In the genomic region with DNA sequence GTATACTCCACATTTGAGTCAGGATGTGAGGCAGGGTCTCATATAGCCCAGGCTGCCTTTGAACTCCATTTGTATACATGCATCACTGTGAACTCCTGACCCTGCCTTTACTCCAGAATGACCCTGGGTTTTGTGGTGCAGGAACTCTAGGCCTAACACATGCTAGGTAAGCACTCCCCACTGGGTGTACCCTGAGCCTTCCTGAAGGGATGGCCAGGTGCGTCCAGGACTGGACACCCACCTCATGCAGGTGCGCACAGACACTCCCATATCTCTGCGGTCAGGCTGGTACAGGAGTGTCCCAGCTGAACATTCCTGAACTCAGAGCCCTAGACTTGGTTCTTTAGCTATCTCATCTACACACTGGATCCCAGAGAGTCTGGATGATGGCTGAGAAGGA, we compare ENCODE assay signal across 7 mouse cellular contexts. TPM values are rescaled to one million over a fixed set of nuclear protein-coding genes. Genes with fewer than 3 reads are reported as not detected.
DNase-seq lines count a peak whose midpoint lies in the region; ATAC-seq and TF ChIP-seq lines count a peak whose summit lies in the region.

No protein-coding gene starts in this region.

- ATAC-seq in embryonic facial prominence, embryonic 13.5 days (ENCODE audit: insufficient number of reproducible peaks, insufficient read depth, low FRiP score, low TSS enrichment, low read depth) = no peak
- ATAC-seq in intestine, embryonic 15.5 days = no peak
- ATAC-seq in neural tube, embryonic 15.5 days (ENCODE audit: low FRiP score) = no peak

- H3K4me3 ChIP-seq in lung, adult 2 months (replicated peaks; ENCODE audit: extremely low read depth, low read depth, low read length) = peak overlapping the region; percentile 78
- peak overlapping the region; percentile 68 for H3K4me3 ChIP-seq in embryonic facial prominence, embryonic 13.5 days
- peak overlapping the region; percentile 74 for H3K4me3 ChIP-seq in intestine, embryonic 15.5 days (replicated peaks)
- H3K4me3 ChIP-seq in neural tube, embryonic 15.5 days (replicated peaks) = peak overlapping the region; percentile 78

- TF ChIP-seq POLR2A in lung, adult 2 months (IDR thresholded peaks at IDR 0.05; ENCODE audit: borderline replicate concordance, extremely low read depth, low read depth, low read length) = no peak

- 64% methylated on average over 3 of the region's 3 CpGs for WGBS in lung, adult 2 months
- WGBS in embryonic facial prominence, embryonic 13.5 days = 86% methylated on average over 3 of the region's 3 CpGs
- WGBS in intestine, embryonic 15.5 days = 67% methylated on average over 3 of the region's 3 CpGs
- WGBS in neural tube, embryonic 15.5 days = 87% methylated on average over 3 of the region's 3 CpGs

- TF ChIP-seq CTCF in lung, adult 2 months (IDR thresholded peaks at IDR 0.05; ENCODE audit: insufficient read depth, low read length) = no peak

- H3K27ac ChIP-seq in embryonic facial prominence, embryonic 13.5 days = peak overlapping the region; percentile 95
- peak overlapping the region; percentile 98 for H3K27ac ChIP-seq in intestine, embryonic 15.5 days
- H3K27ac ChIP-seq in neural tube, embryonic 15.5 days (replicated peaks) = peak overlapping the region; percentile 99

- peak overlapping the region; percentile 68 for H3K4me2 ChIP-seq in embryonic facial prominence, embryonic 13.5 days
- H3K4me2 ChIP-seq in intestine, embryonic 15.5 days (replicated peaks) = peak overlapping the region; percentile 80
- H3K4me2 ChIP-seq in neural tube, embryonic 15.5 days = peak overlapping the region; percentile 69

- H3K27me3 ChIP-seq in embryonic facial prominence, embryonic 13.5 days = no peaks in the 10 kb centered on the region
- no peaks in the 10 kb centered on the region for H3K27me3 ChIP-seq in intestine, embryonic 15.5 days (replicated peaks)
- no peaks in the 10 kb centered on the region for H3K27me3 ChIP-seq in neural tube, embryonic 15.5 days (replicated peaks)

- peaks cover 29% of the 10 kb centered on the region for H3K36me3 ChIP-seq in embryonic facial prominence, embryonic 13.5 days
- peaks cover 16% of the 10 kb centered on the region for H3K36me3 ChIP-seq in intestine, embryonic 15.5 days
- H3K36me3 ChIP-seq in neural tube, embryonic 15.5 days = peaks cover 16% of the 10 kb centered on the region

- H3K9ac ChIP-seq in embryonic facial prominence, embryonic 13.5 days = peak overlapping the region; percentile 80
- H3K9ac ChIP-seq in intestine, embryonic 15.5 days = peak overlapping the region; percentile 79
- peak overlapping the region; percentile 75 for H3K9ac ChIP-seq in neural tube, embryonic 15.5 days (replicated peaks)

- no peak for DNase-seq in lung, adult 2 months
- DNase-seq in lung, postnatal 10 days = no peak
- DNase-seq in gastrocnemius, adult 8-10 months (ENCODE audit: low spot score in 2 of 2) = no peak
- DNase-seq in left cerebral cortex, adult 9 months (ENCODE audit: low spot score in 2 of 2) = no peak

- H3K4me1 ChIP-seq in lung, adult 2 months (ENCODE audit: control insufficient read depth, insufficient read depth, low read length) = peaks cover 22% of the 10 kb centered on the region
- H3K4me1 ChIP-seq in embryonic facial prominence, embryonic 13.5 days = peaks cover 18% of the 10 kb centered on the region
- peaks cover 19% of the 10 kb centered on the region for H3K4me1 ChIP-seq in intestine, embryonic 15.5 days (replicated peaks)
- H3K4me1 ChIP-seq in neural tube, embryonic 15.5 days = peaks cover 29% of the 10 kb centered on the region

- no peaks in the 10 kb centered on the region for H3K9me3 ChIP-seq in embryonic facial prominence, embryonic 13.5 days
- no peaks in the 10 kb centered on the region for H3K9me3 ChIP-seq in intestine, embryonic 15.5 days
- H3K9me3 ChIP-seq in neural tube, embryonic 15.5 days (replicated peaks) = no peaks in the 10 kb centered on the region

RNA-seq across cellular contexts. Expression of gene Lsm4, which starts 1.1 kb away (rescaled TPM):
- polyA plus RNA-seq in lung, adult 2 months (2012; rRNA removed) = 75.2 and 76.3 TPM in 2 replicates
- polyA plus RNA-seq in embryonic facial prominence, embryonic 13.5 days (2015; fragmentation: Nextera tagmentation; extraction: Ambion mirVana) = 248 and 270 TPM in 2 replicates
- 286 and 323 TPM in 2 replicates for polyA plus RNA-seq in intestine, embryonic 15.5 days (2015; fragmentation: Nextera tagmentation; extraction: Ambion mirVana)
- polyA plus RNA-seq in neural tube, embryonic 15.5 days (2015; fragmentation: Nextera tagmentation; extraction: Ambion mirVana) = 191 and 206 TPM in 2 replicates
- total RNA-seq in gastrocnemius, adult 8-10 months (2022) = 10 to 100 TPM; 64.4 to 75.4 (median 70.3) TPM

RNA-seq across cellular contexts. Expression of gene Pgpep1, which starts 13.9 kb away (rescaled TPM):
- polyA plus RNA-seq in lung, adult 2 months (2012; rRNA removed) = 32.2 and 33.7 TPM in 2 replicates
- polyA plus RNA-seq in embryonic facial prominence, embryonic 13.5 days (2015; fragmentation: Nextera tagmentation; extraction: Ambion mirVana) = 50.5 and 63.1 TPM in 2 replicates
- polyA plus RNA-seq in intestine, embryonic 15.5 days (2015; fragmentation: Nextera tagmentation; extraction: Ambion mirVana) = 58.0 and 74.2 TPM in 2 replicates
- polyA plus RNA-seq in neural tube, embryonic 15.5 days (2015; fragmentation: Nextera tagmentation; extraction: Ambion mirVana) = 78.6 TPM in 2 replicates
- 10 to 100 TPM; 13.6 to 19.0 (median 15.7) TPM for total RNA-seq in gastrocnemius, adult 8-10 months (2022)

RNA-seq across cellular contexts. Expression of gene Jund, which starts 24.6 kb away (rescaled TPM):
- polyA plus RNA-seq in lung, adult 2 months (2012; rRNA removed) = 378 and 717 TPM in 2 replicates
- 54.7 and 68.5 TPM in 2 replicates for polyA plus RNA-seq in embryonic facial prominence, embryonic 13.5 days (2015; fragmentation: Nextera tagmentation; extraction: Ambion mirVana)
- polyA plus RNA-seq in intestine, embryonic 15.5 days (2015; fragmentation: Nextera tagmentation; extraction: Ambion mirVana) = 83.7 and 88.8 TPM in 2 replicates
- polyA plus RNA-seq in neural tube, embryonic 15.5 days (2015; fragmentation: Nextera tagmentation; extraction: Ambion mirVana) = 73.7 and 82.7 TPM in 2 replicates
- 10 to 100 TPM; 31.9 to 42.0 (median 38.3) TPM for total RNA-seq in gastrocnemius, adult 8-10 months (2022)

RNA-seq across cellular contexts. Expression of gene Iqcn, which starts 29.1 kb away (rescaled TPM):
- polyA plus RNA-seq in lung, adult 2 months (2012; rRNA removed) = 0.03 TPM in 1 of 2 replicates, not detected in the other
- 0.07 TPM in 1 of 2 replicates, not detected in the other for polyA plus RNA-seq in embryonic facial prominence, embryonic 13.5 days (2015; fragmentation: Nextera tagmentation; extraction: Ambion mirVana)
- not detected in 2 replicates for polyA plus RNA-seq in intestine, embryonic 15.5 days (2015; fragmentation: Nextera tagmentation; extraction: Ambion mirVana)
- 0.04 and 0.09 TPM in 2 replicates for polyA plus RNA-seq in neural tube, embryonic 15.5 days (2015; fragmentation: Nextera tagmentation; extraction: Ambion mirVana)
- total RNA-seq in gastrocnemius, adult 8-10 months (2022) = not detected

RNA-seq across cellular contexts. Expression of gene Gdf15, which starts 41.9 kb away (rescaled TPM):
- 5.4 and 6.6 TPM in 2 replicates for polyA plus RNA-seq in lung, adult 2 months (2012; rRNA removed)
- 0.14 and 0.22 TPM in 2 replicates for polyA plus RNA-seq in embryonic facial prominence, embryonic 13.5 days (2015; fragmentation: Nextera tagmentation; extraction: Ambion mirVana)
- 2.3 and 2.9 TPM in 2 replicates for polyA plus RNA-seq in intestine, embryonic 15.5 days (2015; fragmentation: Nextera tagmentation; extraction: Ambion mirVana)
- 0.22 TPM in 2 replicates for polyA plus RNA-seq in neural tube, embryonic 15.5 days (2015; fragmentation: Nextera tagmentation; extraction: Ambion mirVana)
- under 1 TPM in 1 of 4 experiments, not detected in 3; 0.24 TPM for total RNA-seq in gastrocnemius, adult 8-10 months (2022)
